Mouse (Mus musculus): ENCODE data around the gene 6430531B16Rik.

Gene 6430531B16Rik

DNA sequence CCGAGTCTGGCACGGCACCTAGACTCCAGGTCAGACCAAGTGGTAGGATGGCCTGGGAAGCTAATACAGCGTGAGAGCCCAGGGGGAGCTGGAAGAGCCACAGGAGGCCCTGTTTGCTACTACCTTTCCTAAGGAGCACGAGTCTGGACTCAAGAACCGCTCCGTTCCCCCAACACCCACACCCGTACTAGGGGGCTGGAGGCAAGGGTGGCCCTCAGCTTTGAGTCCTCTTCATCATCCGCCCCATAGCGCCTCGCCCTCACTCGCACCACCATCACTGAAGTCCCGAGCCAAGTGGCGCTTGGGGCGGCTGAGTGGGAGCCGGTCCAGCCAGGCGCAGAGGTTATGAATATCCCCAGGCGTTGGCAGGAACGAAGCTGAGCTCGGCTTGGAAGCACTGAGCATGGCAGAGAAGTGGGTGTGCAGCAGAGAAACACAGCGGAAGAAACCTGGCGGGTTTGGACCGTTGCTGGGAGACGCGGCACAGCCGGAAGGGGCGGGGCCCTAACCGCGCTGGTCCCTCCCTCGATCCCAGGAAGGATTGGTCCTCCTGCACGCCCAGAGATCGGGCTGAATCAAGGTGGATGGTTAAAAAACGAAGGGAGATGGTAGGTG, at the start of gene 6430531B16Rik:
Gene 6430531B16Rik, minus strand, starts transcription at position 478 of the 615 bp plus-strand sequence.
- peak; percentile 76 to 86 for DNase-seq

DNA sequence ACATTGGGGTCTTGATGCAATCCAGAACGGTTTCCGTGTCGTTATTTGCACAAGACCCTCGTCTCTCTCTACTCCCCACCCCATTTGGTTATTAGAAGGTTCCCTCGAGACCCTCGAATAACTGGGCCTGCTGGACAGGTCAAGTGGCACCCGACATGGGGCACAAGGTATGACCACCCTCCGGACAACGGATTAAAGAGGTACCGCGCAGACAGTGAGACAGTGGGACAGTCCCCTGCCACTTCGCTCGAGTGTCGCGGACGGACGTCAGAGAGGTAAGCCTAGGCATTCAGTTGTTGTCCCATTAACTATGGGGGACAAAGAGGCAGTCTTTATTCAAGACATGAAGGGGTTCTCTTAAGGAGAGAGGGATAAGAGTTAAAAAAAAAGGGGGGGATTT, 32.8 kb upstream of the 6430531B16Rik start:
- no peak for DNase-seq

DNA sequence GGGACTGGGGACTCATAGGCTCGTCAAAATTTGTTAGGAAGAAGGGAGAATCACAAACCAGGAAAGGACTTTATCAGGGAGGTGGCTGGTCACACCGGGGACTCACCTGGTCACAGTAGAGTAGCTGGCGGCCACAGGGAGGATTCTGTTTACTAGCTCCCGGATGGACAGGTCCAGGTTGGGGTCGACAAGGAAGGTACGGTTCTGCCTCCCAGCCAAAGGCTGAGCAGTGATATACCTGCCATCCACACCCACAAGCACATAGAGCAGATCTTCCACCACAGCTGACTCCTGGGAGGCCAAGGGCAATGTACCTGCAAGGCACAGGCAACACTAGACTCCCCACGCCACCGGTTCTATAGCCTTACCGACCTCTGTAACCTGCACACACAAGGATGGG, 29.2 kb upstream of the 6430531B16Rik start:
- DNase-seq, result no peak

DNA sequence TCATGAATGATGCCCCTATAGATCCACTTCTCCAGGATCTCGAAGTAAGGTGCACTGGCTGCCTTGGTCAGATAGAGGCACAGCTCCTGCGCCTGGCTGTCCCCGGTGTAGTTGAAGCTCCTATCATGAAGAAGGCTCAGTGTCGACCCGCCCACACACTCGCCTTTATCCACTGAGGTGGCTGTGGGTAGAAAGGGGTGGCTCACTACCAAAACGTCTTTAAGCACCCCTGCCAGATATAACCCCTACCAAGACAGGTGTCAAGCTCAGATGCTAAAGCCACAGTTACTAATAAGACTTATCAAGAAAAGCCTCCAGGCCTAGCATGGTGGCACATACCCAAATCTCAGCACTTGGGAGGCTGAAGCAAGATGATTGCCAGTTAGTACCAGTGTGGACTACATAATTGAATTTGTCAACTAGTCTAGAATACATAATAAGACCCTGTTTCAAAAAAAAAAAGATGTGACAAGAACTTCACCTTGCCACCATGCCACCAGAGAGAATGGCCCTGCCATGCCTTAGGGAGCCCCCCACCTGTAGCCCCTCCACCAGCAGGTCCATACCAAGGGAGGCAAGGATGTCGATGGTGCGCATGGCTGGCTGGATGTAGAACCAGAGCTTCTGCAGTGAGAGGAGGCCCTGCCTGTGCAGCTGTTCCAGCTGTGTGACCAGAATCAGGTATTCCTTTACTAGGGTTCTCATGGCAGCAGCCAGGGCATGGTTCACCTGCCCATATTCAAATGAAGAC, 28.5 kb upstream of the 6430531B16Rik start:
- DNase-seq, result no peak

DNA sequence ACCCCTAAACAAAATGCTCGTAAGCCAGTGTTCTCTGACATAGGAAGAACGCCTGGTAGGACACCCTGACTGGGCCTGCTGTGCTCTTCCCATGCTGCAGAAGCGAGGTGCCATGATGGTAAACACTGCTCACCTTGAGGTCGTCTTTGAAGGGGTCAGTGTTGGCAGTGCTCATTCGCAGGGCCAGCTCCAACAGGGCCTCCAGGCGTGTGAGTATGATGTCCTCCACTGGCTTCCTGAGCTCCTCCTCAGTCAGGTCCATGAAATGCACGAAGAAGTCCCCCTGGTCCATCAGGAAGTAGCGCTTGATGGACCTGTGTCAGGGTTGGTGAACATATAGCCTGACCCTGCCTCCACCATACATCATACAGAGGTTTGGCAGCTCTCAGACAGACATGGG, 26.1 kb upstream of the 6430531B16Rik start:
- DNase-seq, result no peak

DNA sequence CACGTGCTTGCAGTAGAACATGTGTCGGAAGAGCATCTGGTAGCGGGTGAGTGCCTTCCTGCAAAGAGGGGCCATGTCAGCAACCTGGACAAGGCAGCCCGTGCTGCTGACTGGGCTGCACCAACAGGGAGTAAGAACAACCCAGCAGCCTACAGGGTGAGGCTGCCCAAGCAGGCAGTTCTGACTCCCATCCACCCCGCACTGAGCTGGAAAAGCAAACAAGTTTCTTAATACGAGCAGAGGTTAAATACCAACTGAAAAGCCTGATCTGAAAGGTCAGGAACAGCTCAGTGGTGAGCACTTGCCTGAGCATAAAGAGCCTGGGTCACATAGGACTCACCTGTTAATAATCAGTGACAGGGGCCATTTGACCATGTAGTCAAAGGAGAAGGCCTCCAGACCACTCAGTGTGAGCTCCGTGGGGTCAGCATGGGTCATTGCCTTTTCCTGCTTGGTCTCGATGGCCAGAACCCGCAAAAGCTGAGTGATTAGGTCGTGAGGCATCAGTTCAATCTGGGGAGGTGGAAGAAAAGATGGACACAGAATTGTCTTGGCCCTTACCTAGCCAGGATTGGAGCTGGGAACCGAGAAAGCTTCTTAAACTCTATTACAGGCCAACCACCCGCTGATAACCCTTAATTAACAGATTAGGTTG, 22.7 kb upstream of the 6430531B16Rik start:
- DNase-seq, result no peak

GRCm38 (mm10) chr7:139998691-139999350, 20.3 kb upstream of the 6430531B16Rik start:
- no peak for DNase-seq

- DNase-seq, result peak; percentile 55 to 71
Measured at GRCm38 (mm10) chr7:139994676-139995075, 16.1 kb upstream of the 6430531B16Rik start.

DNA sequence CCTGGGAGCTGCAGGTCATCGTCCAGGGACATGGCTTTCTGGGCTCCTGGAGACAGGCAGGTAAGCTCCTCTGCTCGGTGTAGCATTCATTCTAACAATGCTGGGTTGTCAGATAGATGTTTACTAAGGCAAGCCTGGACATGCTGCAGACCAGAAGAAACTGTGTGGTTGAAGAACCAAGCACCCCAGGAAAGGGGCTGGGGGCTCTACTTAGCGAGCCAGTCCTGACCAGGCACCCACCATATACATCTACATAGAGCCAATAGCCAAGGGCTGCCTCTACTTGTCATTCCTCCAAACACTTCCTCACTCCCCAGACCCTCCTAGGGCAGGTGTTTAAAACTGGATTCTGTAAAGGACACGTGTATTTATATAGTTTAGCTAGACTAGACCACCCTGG, 15.6 kb upstream of the 6430531B16Rik start:
- no peak for DNase-seq

- DNase-seq, result no peak
Measured at GRCm38 (mm10) chr7:139993532-139993931, 15.0 kb upstream of the 6430531B16Rik start.

GRCm38 (mm10) chr7:139992406-139992805, 13.9 kb upstream of the 6430531B16Rik start, which contains the start of gene Adam8:
Gene Adam8 (minus strand): TSS chr7:139992562.
- DNase-seq, result no peak

GRCm38 (mm10) chr7:139990864-139991394, 12.4 kb upstream of the 6430531B16Rik start:
- DNase-seq, result no peak

- no peak for DNase-seq
Measured at GRCm38 (mm10) chr7:139988272-139988671, 9.7 kb upstream of the 6430531B16Rik start.

DNA sequence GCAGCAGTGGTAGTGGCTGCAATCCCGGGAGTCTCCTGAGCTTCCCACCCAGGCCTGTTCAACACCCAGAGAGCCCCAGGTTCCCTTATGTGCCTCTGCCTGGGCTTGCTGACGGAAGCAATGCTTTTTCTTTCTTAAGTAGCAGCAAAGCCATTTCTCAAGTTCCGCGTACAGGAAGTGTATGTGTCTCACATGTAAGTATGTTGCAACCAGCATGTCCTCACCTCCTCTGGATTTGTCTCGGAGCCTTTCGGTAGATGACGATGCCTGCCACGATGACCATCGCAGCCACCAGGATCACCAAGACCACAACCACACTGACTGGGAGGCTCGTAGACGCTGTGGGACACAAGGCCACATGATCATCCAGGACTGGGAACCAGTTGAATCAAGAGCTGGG, 6.0 kb upstream of the 6430531B16Rik start:
- no peak for DNase-seq

DNA sequence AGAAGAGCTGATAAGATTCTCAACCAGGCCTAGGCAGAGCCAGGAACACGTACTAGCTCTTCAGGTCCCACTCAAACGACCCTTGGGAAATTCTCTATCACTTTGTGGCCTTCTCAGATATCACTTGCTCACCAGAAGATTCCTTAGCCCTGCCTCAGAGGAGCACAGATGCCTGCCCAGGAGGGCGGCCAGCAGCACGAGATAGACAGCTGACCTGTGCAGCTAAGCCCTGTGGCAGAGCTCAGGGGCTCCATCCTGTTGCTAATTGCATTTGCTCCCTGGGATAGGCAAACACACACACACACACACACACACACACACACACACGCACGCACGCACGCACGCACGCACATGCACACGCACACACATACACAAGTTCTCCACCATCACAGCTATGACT, 3.5 kb upstream of the 6430531B16Rik start:
- DNase-seq, result no peak

- no peak for DNase-seq
Measured at GRCm38 (mm10) chr7:139980778-139981177, 2.2 kb upstream of the 6430531B16Rik start.

GRCm38 (mm10) chr7:139979011-139979719, 610 bp upstream of the 6430531B16Rik start:
- DNase-seq, result no peak

DNA sequence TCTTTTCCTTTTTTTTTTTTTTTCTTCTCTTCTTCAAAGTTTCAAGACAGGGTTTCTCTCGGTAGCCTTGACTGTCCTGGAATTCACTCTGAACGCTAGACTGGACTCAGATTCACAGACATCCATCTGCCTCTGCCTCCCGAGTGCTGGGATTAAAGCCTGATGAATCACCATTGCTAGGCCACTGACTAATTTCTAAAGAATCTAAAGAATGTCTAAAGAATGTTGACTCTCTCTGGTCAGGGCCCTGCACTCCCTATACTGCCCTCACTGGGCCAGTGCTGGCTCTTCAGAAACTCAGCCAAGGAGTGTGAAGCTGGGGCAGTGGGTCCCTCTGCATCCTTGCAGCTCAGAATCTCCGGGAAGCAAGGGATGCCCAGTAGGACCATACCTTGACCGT, 3.1 kb downstream of the 6430531B16Rik start:
- DNase-seq, result no peak

DNA sequence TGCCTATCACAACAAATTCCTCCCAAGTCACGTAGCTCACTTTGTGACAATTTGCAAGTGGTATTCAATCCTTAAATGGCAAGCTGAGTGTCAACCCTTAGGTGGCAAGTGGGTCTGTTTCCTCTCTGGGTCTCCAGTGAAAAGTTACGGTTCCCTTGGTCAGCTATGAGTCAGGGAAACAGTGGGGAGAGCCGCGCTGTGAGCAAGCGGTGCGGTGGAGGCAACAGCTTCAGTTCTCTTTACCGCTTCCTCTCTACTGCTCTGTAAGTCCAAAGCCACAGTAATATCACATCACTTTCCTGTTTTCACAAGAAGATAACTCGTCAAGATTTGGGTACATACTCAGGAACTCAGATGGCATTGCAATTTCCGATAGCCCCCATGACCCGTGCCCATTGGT, 4.2 kb downstream of the 6430531B16Rik start:
- no peak for DNase-seq

GRCm38 (mm10) chr7:139972923-139973331, 5.6 kb downstream of the 6430531B16Rik start:
- DNase-seq, result no peak

- DNase-seq, result no peak
Measured at GRCm38 (mm10) chr7:139971436-139971835, 7.1 kb downstream of the 6430531B16Rik start.

DNA sequence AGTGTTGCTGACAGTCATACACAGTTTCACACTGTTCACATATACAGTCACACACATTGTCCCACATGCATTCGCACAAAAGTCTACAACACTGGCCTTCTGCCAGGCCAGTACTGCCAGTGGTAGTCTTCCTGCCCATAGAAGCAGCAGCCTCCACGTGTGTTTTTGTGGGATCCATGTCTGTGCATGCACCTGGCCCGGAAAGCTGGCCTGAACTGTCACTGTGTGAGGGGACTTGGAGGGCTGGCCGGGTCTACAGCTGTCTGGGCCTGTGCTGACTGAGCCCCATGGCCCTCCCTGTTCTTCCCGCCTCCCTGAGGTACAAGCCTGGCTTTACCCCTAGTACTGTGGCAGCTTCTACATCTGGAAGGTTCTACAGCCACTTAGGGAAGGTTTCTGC, 7.6 kb downstream of the 6430531B16Rik start:
- DNase-seq, result no peak
